Mouse (Mus musculus) myocyte (in vitro differentiated cells): Measurements from ENCODE around the gene N4bp2.

ENCODE experiments used
- E2F4 ChIP-seq: IDR thresholded peaks from one replicate; pipeline ENCODE4 v1.6.1; 2011; ENCODE audit warnings: mild to moderate bottlenecking, control low read depth, moderate library complexity; ENCODE audit not compliant: insufficient read depth
- MAX ChIP-seq: IDR thresholded peaks from one replicate; pipeline ENCODE4 v1.6.1; 2011; ENCODE audit warnings: low read depth, mild to moderate bottlenecking, control low read depth
- MYOG ChIP-seq, 3 experiments: IDR thresholded peaks; one replicate each; pipeline ENCODE4 v1.6.1; 2011; ENCODE audit warnings: control low read depth in 2 of 3, low read depth in 2 of 3, mild to moderate bottlenecking in 2 of 3; ENCODE audit not compliant: insufficient read length in 2 of 3, control insufficient read depth in 1 of 3, insufficient read depth in 1 of 3
- SRF ChIP-seq: IDR thresholded peaks from one replicate; pipeline ENCODE4 v1.6.1; 2011; ENCODE audit warnings: low read depth; ENCODE audit not compliant: control insufficient read depth, insufficient read length
- TCF12 ChIP-seq: IDR thresholded peaks from one replicate; pipeline ENCODE4 v1.6.1; 2011; ENCODE audit warnings: mild to moderate bottlenecking, control low read depth; ENCODE audit not compliant: poor library complexity, insufficient read depth, severe bottlenecking
- USF1 ChIP-seq: IDR thresholded peaks from one replicate; pipeline ENCODE4 v1.6.1; 2011; ENCODE audit warnings: low read depth, mild to moderate bottlenecking, control low read depth, moderate library complexity

- TF ChIP-seq USF1: no peak
- TF ChIP-seq SRF: no peak
- TF ChIP-seq TCF12: no peak
- no peak for TF ChIP-seq MYOG (IDR thresholded peaks at IDR 0.05; ENCODE audit: control insufficient read depth in 1 of 3, insufficient read depth in 1 of 3, insufficient read length in 2 of 3, low read depth in 2 of 3)
- TF ChIP-seq MAX: no peak
- TF ChIP-seq E2F4: no peak
Observed at GRCm38 (mm10) chr5:65795994-65796298, 32.6 kb downstream of the N4bp2 start.
